Mouse (Mus musculus): ENCODE measurements at regions not wholly inside any gene's neighbourhood (a gene's known extent, or its start where the extent isn't known, plus 50 kb on each side); places are given as distances from the start of the nearest gene placed in this dataset.

DNA sequence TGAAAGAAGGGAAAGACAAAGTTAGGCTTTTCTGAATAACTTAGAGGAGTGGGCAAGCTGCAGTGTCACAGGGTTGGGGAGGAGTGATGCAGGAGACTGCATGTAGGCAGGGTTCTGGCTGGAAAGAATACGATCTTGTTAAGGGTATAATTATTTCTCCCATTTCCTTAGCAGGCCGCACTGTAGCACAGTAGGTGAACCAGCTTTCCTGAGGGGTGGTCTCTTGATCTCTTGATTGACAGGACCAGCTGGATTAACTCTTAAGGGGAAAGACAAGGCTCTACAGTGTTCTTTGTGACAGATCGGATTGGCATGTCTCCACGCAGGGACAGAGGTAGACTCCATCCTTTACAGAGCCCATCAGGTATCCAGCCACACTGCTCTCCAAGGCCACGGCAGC, 54.5 kb upstream of the Meis1 start:
- no peak for DNase-seq (ENCODE audit: low spot score in 2 of 2)

DNA sequence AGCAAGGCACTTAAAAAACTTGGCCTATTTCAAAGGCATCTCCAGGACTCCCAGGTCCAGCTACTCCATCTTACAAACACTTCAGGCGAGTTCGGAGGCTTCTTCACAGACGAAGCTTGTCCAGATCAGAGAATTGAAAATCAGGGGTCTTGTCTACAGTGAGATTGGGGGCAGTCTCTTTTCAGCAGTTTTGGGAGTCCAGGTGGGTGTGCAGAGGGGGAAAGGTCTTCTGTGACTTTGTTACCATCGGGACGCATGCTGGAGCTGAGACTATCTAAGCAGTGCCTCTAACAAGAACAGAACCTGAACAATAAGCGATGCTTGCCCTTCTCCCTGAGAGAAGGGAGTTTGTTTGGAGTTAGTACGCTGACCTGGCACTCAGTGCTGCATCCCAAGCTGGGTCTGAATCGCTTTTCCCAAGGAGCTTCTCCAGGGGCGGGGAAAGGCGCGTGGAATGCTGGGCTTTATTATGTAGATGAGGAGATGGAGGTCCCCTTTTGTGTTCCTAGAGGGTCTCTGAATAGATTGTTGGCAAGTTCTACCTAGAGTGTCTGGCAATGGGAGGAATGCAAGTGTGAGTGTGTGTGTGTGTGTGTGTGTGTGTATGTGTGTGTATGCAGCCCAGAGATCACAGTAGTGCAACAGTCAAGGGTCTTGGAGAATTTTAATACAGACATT, 55.2 kb upstream of the Meis1 start:
- no peak for DNase-seq (ENCODE audit: low spot score in 2 of 2)

DNA sequence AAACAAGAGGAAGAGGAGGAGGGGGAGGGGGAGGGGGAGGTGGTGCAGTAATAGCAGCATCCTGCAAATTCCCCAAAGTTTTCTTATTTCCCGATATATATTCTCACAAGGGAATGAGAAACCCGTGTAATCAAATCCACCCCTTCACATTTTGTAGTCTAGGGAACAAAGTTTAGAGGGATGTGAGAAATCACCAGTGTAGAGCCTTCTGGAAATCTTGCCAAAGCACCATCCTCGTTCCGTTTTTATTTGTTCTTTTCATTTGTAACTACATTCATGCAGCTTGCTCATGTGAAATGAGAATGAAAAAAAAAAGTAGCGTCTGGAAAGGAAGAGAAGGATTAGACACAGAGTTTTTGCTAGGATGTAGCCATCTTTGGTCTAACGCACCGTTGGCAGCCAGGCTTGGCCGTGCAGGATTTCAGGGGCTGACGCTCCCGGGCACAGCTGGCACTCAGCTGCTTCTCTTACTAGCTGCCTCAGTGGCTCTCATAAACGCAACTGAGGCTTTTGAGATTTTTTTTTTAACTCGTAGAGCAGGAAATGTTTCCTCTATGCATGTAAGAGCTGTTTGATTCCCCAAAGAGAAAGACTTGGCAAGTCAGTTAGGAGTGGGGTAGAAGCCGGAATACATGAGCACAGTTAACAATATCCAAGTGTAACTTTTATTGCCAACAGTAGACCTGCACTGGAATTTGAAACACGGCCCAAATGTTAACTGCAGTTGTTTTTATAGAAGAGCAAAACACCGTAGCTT, 72.5 kb upstream of the Meis1 start:
- no peak for DNase-seq (ENCODE audit: low spot score in 2 of 2)

DNA sequence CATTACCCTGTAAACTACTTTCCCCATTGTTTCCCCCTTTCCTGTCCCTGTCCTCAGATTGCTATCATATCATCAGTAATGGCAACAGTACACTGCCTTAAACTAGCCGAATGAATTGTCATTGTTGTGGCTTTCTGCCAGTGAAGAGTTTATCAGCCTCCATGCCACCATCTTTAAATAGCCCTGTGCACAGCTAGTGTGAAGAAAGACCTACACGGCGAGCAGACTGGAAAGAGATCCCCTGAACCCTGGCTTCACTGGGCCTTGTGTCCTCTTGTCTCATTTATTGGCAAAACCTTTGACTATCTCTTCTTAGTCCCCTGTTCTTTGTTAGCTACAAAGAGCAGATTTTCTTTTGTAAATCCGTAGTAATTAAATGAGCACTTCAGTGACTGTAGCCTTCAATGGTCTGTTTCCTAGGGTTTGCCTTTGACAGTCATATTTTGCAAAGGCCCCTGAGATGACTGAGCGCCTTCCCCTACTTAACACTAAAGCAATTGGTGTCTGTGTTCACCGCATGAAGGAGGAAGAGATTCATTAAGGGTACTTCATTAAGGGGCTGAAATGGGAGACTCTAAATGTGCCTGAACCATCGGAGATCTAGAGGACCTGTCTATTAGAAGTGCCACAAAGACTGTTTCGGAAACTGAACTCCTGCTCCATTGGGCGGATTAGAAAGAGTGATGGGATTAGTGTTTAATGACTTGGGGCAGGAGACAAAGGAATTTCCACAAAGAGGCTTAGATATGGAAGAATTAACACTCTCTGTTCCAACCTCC, 74.4 kb upstream of the Meis1 start:
- no peak for DNase-seq (ENCODE audit: low spot score in 2 of 2)

DNA sequence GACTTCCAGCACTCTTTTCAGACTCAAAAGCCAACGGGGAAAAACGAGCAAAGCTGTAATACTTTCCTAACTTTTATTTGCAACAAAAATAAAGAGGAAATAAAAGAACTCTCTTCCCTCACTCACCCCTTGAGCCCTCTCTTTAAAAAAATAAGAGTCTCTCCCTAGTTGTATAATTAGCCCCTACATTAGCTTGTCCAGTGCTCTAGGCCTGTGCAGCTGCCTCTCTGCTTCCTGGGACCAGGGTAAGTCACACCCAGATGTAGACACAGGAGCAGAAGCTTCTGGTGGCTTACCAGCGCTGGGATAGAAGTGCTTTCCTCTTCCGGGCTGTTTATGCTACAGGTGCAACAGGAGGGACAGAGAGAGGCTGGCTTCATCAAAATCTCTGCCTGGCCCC, 75.0 kb upstream of the Meis1 start:
- DNase-seq (ENCODE audit: low spot score in 2 of 2): no peak

DNA sequence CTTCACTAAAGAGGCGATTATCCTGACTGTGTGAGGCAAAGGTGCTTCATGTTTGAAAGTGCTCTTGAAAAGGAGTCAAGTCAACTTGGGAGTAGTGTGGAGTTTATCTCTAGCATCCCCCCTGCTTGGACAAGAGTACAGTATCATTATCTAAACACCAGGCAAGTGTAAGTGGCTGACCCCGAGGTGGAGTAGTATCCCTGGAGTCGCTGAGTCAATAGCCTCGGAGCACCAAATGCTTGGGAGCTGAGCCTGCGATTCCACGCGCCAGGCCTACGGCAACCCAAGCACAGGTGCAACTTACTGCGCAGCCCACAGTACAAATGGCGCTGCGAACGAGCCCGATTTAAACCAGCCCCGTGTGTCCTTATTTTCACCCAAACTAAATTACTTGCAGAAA, 75.4 kb upstream of the Meis1 start:
- no peak for DNase-seq (ENCODE audit: low spot score in 2 of 2)

DNA sequence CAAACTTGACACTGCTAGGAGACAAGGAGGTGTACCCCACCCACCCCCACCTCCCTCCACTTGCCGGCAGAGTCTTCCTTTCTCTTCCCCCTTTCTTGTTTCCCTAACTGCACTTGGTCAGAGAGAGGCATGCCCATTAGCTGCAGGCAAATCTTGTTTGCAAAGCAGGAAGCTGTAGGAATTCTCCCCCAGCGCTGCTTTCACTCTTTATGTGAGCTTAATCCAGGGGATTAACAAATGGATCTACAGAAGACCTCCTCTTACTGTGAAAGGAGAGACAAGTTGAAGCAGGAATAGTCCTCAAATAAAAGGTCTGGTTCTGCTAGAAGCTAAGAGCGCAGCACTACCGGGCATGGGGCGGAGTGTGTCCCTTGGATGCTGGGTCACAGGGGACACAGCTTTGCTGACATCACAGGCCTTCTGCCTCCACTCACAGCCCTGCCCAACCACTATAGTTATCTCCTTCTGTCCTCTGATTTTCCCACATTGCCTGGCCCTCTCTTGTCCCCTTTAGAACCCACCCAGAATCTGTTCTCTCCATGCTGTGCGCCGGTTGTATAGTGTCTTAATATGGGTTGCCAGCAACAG, 84.3 kb upstream of the Meis1 start:
- DNase-seq (ENCODE audit: low spot score in 2 of 2): no peak

DNA sequence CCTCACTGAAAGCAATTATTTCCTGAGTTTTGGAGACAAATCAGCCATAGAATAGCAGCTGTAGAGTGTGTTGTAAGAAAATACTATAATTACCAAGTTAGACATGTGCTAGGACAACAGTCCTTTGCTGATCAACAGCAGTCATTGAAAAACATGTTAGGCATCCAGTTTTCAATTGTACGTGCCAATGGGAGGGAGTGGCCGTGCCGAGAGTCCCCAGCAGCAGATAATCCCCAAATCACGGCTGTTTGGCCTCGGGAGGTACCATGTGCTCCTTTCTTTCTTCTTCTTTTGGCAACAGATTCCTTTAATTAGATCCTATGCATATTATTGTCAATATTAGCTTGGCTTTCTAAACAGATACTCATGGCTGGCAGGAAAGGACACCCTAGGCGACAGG, 88.4 kb upstream of the Meis1 start:
- DNase-seq (ENCODE audit: low spot score in 2 of 2): no peak

DNA sequence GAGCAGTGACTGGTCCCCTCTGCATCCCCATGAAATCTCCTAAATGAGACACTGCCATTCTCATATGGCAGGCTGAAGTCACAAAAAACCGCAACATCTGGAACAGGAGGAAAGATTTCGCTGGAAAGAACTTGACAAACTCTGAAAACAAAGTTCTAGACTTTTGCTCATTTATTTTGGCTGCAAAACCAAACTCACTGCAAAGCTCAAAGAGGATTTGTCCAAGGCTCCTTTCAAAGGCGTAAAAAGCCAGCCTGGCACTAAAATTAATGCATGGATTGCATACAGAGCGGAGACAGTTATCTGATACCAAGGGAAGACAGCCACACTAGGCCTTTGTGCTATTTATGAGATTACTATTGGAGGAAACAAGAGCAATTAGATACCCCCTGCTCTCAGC, 90.3 kb upstream of the Meis1 start:
- no peak for DNase-seq (ENCODE audit: low spot score in 2 of 2)

DNA sequence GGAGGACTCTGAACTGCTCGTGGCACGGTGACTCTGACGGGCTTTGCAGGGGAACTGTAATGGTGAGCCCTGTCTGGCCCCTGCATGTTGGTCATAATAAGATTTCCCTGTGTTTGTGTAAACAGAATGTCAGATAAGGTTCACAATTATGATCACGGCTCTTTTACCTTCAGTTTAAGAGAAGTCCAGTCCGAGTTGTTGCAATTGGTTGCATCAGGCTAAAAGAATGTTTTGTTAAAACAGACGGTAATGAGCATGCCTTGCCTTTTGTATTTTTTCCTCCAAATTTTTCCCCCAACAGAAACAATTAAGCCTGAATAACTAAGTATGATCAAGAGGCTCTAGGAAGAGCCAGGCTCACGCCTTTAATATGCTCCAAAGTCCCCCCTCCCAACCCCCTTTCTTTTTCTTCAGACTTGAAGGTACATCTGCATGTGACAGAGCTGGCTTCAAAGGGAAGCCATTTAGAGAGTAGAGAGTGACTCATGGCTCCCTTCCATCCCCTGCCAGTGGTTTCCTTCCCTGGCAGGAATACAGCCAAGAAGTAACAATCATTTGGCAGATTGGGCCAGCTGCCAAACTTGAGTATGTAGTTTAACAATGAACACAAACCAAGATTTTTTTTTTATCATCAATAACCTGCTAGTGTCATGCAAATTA, 93.3 kb upstream of the Meis1 start:
- DNase-seq (ENCODE audit: low spot score in 2 of 2): no peak

DNA sequence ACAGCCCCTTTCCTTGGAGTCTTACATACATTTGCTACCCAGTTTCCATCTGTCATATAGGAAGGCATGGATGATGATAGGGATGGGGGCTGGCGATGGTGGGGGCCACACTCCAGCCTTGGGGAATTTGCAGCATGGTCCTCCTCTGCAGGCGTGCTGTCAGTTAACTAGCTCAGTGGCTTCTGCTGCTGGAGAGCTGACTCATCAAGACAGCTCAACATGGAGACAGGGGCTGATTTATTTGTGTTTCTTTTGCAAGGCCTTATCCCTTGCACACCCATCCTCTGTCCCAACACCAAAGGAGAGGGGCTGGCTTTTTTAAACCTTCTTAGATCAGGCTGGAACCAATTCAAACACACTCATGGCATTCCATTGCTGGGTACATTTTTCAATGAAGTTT, 98.3 kb upstream of the Meis1 start:
- no peak for DNase-seq (ENCODE audit: low spot score in 2 of 2)

DNA sequence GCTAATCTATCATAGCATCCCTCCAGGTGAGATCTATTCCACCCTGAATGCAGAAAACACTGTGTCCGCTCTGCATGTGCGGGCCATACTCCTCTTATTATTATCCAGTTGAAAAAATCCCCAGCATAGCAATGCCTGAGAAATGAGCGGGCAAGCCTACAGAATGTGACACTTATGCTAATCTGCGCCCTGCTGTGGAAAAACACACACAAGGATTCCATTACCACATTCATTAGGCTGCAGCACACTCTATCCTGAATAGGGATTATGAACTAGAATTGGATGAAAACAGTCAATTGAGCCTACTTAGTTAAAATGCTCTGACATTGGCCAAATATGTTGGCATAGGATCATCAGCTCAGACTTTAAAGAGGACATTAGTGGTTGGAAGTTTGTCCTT, 99.5 kb upstream of the Meis1 start:
- no peak for DNase-seq (ENCODE audit: low spot score in 2 of 2)

DNA sequence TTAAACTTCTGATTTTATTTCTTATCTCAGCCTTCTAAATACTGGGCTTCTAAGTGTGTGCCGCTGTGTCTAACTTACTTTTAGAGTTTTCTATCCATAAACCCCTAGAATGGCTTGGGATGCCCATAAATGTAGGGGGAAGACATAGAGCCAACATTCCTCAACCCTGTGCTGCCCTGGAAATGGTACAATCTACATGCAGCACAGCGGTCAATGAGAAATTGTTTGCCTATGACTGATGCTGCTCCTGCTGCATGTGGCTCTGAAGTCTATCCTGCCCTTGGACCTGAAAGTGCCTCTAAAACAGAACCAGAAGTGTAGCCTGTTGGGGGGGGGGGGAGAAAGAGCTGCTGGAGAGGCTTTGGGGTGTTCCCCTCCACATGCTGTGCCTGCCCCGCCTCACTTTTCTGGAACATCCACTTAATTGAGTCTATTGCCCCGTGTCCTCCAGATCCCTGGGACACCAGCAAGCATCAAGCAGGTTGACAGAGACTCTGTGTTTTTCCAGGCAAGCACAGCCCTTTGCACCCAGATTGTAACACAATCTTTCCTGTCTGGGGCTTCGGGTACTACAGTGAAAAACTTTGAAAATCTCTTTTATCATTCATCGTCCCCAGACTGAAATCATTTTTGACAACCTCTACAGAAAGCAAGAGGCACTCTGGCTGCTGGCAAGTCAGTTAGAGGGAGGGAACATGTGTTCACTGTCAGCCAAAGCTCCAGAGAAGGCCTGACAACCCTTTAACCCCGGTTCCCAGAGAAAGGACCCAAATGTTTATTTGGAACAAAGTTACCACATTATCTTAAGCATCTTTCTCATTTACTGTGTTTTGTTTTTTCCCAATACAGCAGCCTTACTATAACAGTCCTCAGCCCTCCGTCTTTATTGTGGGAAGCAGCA, 101.4 kb upstream of the Meis1 start:
- DNase-seq (ENCODE audit: low spot score in 2 of 2): no peak

DNA sequence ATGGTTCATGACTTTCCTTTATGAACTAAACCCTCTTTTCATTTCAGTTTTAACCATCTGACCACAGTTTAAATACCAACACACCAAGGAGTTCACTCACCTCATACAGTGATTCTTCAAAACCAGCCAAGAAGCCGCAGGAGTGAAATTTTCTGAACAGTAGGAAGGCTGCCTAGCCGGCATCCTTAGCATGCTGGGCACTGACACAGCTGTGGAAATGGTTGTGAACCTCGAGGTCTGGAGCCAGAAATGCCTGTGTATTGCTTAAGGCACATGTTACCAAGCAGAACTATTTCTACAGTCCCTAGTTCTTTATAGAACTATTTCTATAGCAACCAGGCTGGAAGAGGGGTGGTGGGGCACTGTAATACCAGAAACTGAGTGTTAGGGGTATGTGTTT, 102.1 kb upstream of the Meis1 start:
- no peak for DNase-seq (ENCODE audit: low spot score in 2 of 2)

DNA sequence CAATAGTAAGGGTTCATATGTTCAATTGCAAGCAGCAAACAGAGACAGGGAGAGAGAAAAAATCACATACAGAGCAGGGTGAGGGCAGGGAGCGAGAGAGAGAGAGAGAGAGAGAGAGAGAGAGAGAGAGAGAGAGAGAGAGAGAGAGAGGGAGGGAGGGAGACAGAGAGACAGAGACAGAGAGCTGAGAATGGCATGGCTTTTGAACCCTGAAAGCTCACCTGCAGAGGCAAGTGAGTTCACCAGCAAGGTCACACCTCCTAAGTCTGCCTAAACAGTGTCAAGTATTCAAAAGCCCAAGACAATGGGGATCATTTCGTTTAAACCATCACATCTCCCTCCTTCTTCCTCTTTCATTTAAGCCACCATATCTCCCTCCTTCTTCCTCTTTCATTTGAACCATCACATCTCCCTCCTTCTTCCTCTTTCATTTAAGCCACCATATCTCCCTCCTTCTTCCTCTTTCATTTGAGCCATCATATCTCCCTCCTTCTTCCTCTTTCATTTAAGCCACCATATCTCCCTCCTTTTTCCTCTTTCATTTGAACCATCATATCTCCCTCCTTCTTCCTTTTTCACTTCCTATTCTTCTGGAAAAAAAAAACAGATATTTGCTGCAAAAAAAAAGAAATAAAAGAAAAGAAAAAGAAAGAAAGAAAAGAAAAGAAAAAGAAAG, 116.7 kb upstream of the Meis1 start:
- DNase-seq (ENCODE audit: low spot score in 2 of 2): no peak

DNA sequence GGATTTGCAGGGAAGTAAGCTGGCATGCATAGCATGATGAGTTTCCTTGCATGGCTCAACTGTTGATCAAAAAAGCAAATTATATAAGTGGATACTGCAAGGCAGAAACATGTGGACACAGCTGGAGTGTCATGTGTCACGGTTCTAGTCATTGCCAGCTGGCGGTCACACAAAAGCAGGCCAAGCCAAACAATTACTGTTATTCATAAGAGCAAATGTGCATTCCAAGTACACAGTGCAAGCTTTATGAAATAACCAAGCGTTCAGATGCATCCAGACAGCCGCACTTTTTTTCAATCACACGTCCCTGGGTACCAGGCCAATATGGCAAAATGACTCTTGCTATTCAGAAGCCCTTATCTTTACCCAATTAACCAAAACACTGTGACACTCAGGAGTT, 119.6 kb upstream of the Meis1 start:
- peak; percentile 61 to 71 for DNase-seq (ENCODE audit: low spot score in 2 of 2)

DNA sequence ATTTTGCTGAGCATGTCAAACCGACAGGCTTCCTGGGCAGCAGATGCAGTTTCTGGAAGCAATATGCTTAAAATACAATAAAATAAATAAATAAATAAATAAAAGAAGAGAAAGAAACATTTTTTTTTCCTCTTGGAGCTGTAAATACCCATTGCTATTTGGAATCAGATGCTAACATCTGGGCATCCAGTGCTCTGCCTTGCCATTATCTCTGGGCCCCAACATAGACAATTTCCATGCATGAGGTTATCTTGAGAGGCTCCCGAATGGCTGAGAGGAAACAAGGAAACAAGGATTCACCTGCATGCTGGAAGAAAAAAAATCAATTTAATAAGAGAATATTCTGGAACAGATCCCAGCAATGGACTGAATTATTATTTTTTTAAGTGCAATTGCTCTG, 120.0 kb upstream of the Meis1 start:
- no peak for DNase-seq (ENCODE audit: low spot score in 2 of 2)

DNA sequence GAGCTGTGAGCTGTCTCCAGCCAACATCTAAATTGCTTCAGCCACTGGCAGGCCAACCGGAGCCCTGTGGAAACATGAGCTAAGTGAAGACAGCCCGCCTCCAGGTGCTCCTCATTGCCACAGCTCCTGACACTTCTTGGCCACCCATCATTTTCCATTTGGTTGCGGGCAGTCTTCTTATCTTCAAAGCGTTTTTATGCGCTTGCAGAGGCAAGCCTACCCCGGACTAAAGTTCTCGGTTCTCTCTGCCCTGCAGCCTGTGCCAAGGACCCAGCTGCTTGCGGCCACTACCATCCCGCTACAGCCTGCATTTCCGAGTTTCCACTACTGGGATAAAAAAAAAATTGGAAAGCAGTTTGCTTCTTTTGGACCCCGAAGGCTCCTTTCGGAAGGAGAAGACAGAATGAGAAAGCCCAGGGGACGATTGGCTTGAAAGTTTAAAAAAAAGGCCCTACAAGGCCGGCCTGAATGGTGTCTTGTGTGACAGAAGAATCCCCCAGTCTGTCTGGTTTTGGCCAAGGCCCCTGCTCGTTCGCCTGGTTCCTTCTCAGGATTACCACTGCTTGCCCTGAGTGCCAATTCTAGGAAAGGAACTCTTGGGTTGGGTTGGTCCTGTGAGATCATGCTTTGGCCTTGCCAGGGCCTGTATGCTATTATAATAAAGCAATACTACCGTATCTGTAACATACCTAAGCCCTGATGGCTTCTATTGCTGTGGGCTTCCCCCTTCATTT, 124.6 kb upstream of the Meis1 start:
- peak; percentile 4 to 17 for DNase-seq (ENCODE audit: low spot score in 2 of 2)

DNA sequence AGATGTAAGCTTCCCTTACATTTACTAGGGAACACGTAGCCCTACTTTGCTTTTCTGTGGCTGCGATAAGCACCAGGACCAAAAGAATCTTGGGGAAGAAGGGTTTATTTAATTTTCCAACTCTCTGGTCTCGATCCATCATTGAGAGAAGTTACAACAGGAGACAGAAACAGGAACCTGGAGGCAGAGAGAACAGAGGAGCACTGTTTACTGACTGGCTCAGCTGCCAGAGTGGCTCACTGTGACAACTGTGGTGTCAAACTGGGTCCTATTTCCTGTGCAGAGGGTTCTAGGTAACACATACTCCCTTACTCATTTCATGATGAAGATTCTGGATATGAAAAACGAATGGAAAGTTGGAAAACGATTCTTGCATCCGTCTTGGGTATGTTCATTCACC, 125.7 kb upstream of the Meis1 start:
- DNase-seq (ENCODE audit: low spot score in 2 of 2): no peak

All from gastrocnemius, adult 8-10 months (tissue).